Mouse (Mus musculus): Measurements from ENCODE around the gene Fam163a. TPM values are rescaled to one million over a fixed set of nuclear protein-coding genes. Genes with fewer than 3 reads are reported as not detected.

Gene Fam163a
- polyA plus RNA-seq, 1 experiment from 2014 or later: 5.7 TPM

GRCm38 (mm10) chr1:156084603-156085002, 120.2 kb downstream of the Fam163a start:
- ATAC-seq: no peak
- H3K9me3 ChIP-seq (replicated peaks; ENCODE audit: control insufficient read depth, low read length, poor library complexity, severe bottlenecking): no peaks in the 10 kb centered on the region
- no peaks in the 10 kb centered on the region for H3K4me1 ChIP-seq (ENCODE audit: control insufficient read depth, insufficient read depth, low read length)
- no peaks in the 10 kb centered on the region for H3K27me3 ChIP-seq (ENCODE audit: control insufficient read depth, insufficient read depth, low read depth, low read length)
- no peaks in the 10 kb centered on the region for H3K36me3 ChIP-seq (ENCODE audit: control insufficient read depth, insufficient read depth, low read length)
- H3K27ac ChIP-seq (ENCODE audit: low read length): no peak overlapping the region
- H3K4me3 ChIP-seq (ENCODE audit: low read depth, low read length): no peak overlapping the region
- 70% methylated on average over 3 of the region's 3 CpGs for WGBS
- H3K4me2 ChIP-seq (ENCODE audit: low read length): no peak overlapping the region
- H3K9ac ChIP-seq (ENCODE audit: low read depth, low read length): no peak overlapping the region

- Histone ChIP-seq H3K4me1 (ENCODE audit: control insufficient read depth, insufficient read depth, low read length) (no peaks in the 10 kb centered on the region), H3K4me2 (ENCODE audit: low read length) (no peak overlapping the region), H3K9me3 (replicated peaks; ENCODE audit: control insufficient read depth, low read length, poor library complexity, severe bottlenecking) (no peaks in the 10 kb centered on the region), H3K36me3 (ENCODE audit: control insufficient read depth, insufficient read depth, low read length) (no peaks in the 10 kb centered on the region), H3K27ac (ENCODE audit: low read length) (no peak overlapping the region), H3K27me3 (ENCODE audit: control insufficient read depth, insufficient read depth, low read depth, low read length) (no peaks in the 10 kb centered on the region), H3K4me3 (ENCODE audit: low read depth, low read length) (no peak overlapping the region), H3K9ac (ENCODE audit: low read depth, low read length) (no peak overlapping the region)
- 70% methylated on average over 3 of the region's 3 CpGs for WGBS
- no peak for ATAC-seq
Observed at GRCm38 (mm10) chr1:156077655-156078054, 127.2 kb downstream of the Fam163a start.

GRCm38 (mm10) chr1:156076474-156076873, 128.4 kb downstream of the Fam163a start:
- no peak overlapping the region for H3K27ac ChIP-seq (ENCODE audit: low read length)
- no peaks in the 10 kb centered on the region for H3K9me3 ChIP-seq (replicated peaks; ENCODE audit: control insufficient read depth, low read length, poor library complexity, severe bottlenecking)
- H3K4me2 ChIP-seq (ENCODE audit: low read length): no peak overlapping the region
- H3K36me3 ChIP-seq (ENCODE audit: control insufficient read depth, insufficient read depth, low read length): no peaks in the 10 kb centered on the region
- ATAC-seq: no peak
- H3K9ac ChIP-seq (ENCODE audit: low read depth, low read length): no peak overlapping the region
- H3K4me3 ChIP-seq (ENCODE audit: low read depth, low read length): no peak overlapping the region
- WGBS: 61% methylated on average over 4 of the region's 4 CpGs
- no peaks in the 10 kb centered on the region for H3K27me3 ChIP-seq (ENCODE audit: control insufficient read depth, insufficient read depth, low read depth, low read length)
- no peaks in the 10 kb centered on the region for H3K4me1 ChIP-seq (ENCODE audit: control insufficient read depth, insufficient read depth, low read length)

GRCm38 (mm10) chr1:156074575-156074974, 130.3 kb downstream of the Fam163a start:
- Histone ChIP-seq H3K9me3 (replicated peaks; ENCODE audit: control insufficient read depth, low read length, poor library complexity, severe bottlenecking) (no peaks in the 10 kb centered on the region), H3K27me3 (ENCODE audit: control insufficient read depth, insufficient read depth, low read depth, low read length) (no peaks in the 10 kb centered on the region), H3K4me1 (ENCODE audit: control insufficient read depth, insufficient read depth, low read length) (no peaks in the 10 kb centered on the region), H3K36me3 (ENCODE audit: control insufficient read depth, insufficient read depth, low read length) (no peaks in the 10 kb centered on the region), H3K4me2 (ENCODE audit: low read length) (no peak overlapping the region), H3K4me3 (ENCODE audit: low read depth, low read length) (no peak overlapping the region), H3K9ac (ENCODE audit: low read depth, low read length) (no peak overlapping the region), H3K27ac (ENCODE audit: low read length) (no peak overlapping the region)
- ATAC-seq: no peak
- WGBS: 72% methylated on average over 8 of the region's 8 CpGs

- no peak for ATAC-seq
- no peak overlapping the region for H3K4me3 ChIP-seq (ENCODE audit: low read depth, low read length)
- no peaks in the 10 kb centered on the region for H3K36me3 ChIP-seq (ENCODE audit: control insufficient read depth, insufficient read depth, low read length)
- H3K27ac ChIP-seq (ENCODE audit: low read length): no peak overlapping the region
- no peaks in the 10 kb centered on the region for H3K27me3 ChIP-seq (ENCODE audit: control insufficient read depth, insufficient read depth, low read depth, low read length)
- no peak overlapping the region for H3K9ac ChIP-seq (ENCODE audit: low read depth, low read length)
- H3K9me3 ChIP-seq (replicated peaks; ENCODE audit: control insufficient read depth, low read length, poor library complexity, severe bottlenecking): no peaks in the 10 kb centered on the region
- 65% methylated on average over 15 of the region's 15 CpGs for WGBS
- H3K4me2 ChIP-seq (ENCODE audit: low read length): no peak overlapping the region
- H3K4me1 ChIP-seq (ENCODE audit: control insufficient read depth, insufficient read depth, low read length): no peaks in the 10 kb centered on the region
Observed at GRCm38 (mm10) chr1:156073169-156073821, 131.5 kb downstream of the Fam163a start.

- Histone ChIP-seq H3K27ac (ENCODE audit: low read length) (no peak overlapping the region), H3K4me2 (ENCODE audit: low read length) (no peak overlapping the region), H3K9ac (ENCODE audit: low read depth, low read length) (no peak overlapping the region), H3K27me3 (ENCODE audit: control insufficient read depth, insufficient read depth, low read depth, low read length) (no peaks in the 10 kb centered on the region), H3K9me3 (replicated peaks; ENCODE audit: control insufficient read depth, low read length, poor library complexity, severe bottlenecking) (no peaks in the 10 kb centered on the region), H3K4me3 (ENCODE audit: low read depth, low read length) (no peak overlapping the region), H3K36me3 (ENCODE audit: control insufficient read depth, insufficient read depth, low read length) (peaks cover 6% of the 10 kb centered on the region), H3K4me1 (ENCODE audit: control insufficient read depth, insufficient read depth, low read length) (no peaks in the 10 kb centered on the region)
- ATAC-seq: no peak
- WGBS: 89% methylated on average over 14 of the region's 14 CpGs
Observed at GRCm38 (mm10) chr1:156070106-156070505, 134.7 kb downstream of the Fam163a start.

- H3K27me3 ChIP-seq (ENCODE audit: control insufficient read depth, insufficient read depth, low read depth, low read length): no peaks in the 10 kb centered on the region
- H3K9ac ChIP-seq (ENCODE audit: low read depth, low read length): no peak overlapping the region
- H3K4me2 ChIP-seq (ENCODE audit: low read length): no peak overlapping the region
- H3K4me3 ChIP-seq (ENCODE audit: low read depth, low read length): no peak overlapping the region
- no peaks in the 10 kb centered on the region for H3K4me1 ChIP-seq (ENCODE audit: control insufficient read depth, insufficient read depth, low read length)
- no peak overlapping the region for H3K27ac ChIP-seq (ENCODE audit: low read length)
- H3K9me3 ChIP-seq (replicated peaks; ENCODE audit: control insufficient read depth, low read length, poor library complexity, severe bottlenecking): no peaks in the 10 kb centered on the region
- H3K36me3 ChIP-seq (ENCODE audit: control insufficient read depth, insufficient read depth, low read length): peaks cover 15% of the 10 kb centered on the region
- WGBS: 67% methylated on average over 3 of the region's 3 CpGs
- no peak for ATAC-seq
Observed at GRCm38 (mm10) chr1:156066133-156066532, 138.7 kb downstream of the Fam163a start.

- Histone ChIP-seq H3K9me3 (replicated peaks; ENCODE audit: control insufficient read depth, low read length, poor library complexity, severe bottlenecking) (no peaks in the 10 kb centered on the region), H3K27me3 (ENCODE audit: control insufficient read depth, insufficient read depth, low read depth, low read length) (no peaks in the 10 kb centered on the region), H3K4me2 (ENCODE audit: low read length) (no peak overlapping the region), H3K9ac (ENCODE audit: low read depth, low read length) (no peak overlapping the region), H3K36me3 (ENCODE audit: control insufficient read depth, insufficient read depth, low read length) (peaks cover 15% of the 10 kb centered on the region), H3K4me1 (ENCODE audit: control insufficient read depth, insufficient read depth, low read length) (no peaks in the 10 kb centered on the region), H3K4me3 (ENCODE audit: low read depth, low read length) (no peak overlapping the region), H3K27ac (ENCODE audit: low read length) (no peak overlapping the region)
- WGBS: 95% methylated on average over 4 of the region's 4 CpGs
- no peak for ATAC-seq
Observed at GRCm38 (mm10) chr1:156062193-156062592, 142.6 kb downstream of the Fam163a start.

- Histone ChIP-seq H3K9me3 (replicated peaks; ENCODE audit: control insufficient read depth, low read length, poor library complexity, severe bottlenecking) (no peaks in the 10 kb centered on the region), H3K27me3 (ENCODE audit: control insufficient read depth, insufficient read depth, low read depth, low read length) (no peaks in the 10 kb centered on the region), H3K4me1 (ENCODE audit: control insufficient read depth, insufficient read depth, low read length) (no peaks in the 10 kb centered on the region), H3K4me3 (ENCODE audit: low read depth, low read length) (no peak overlapping the region), H3K36me3 (ENCODE audit: control insufficient read depth, insufficient read depth, low read length) (peaks cover 3% of the 10 kb centered on the region), H3K4me2 (ENCODE audit: low read length) (no peak overlapping the region), H3K9ac (ENCODE audit: low read depth, low read length) (no peak overlapping the region), H3K27ac (ENCODE audit: low read length) (no peak overlapping the region)
- WGBS: 89% methylated on average over 2 of the region's 2 CpGs
- no peak for ATAC-seq
Observed at GRCm38 (mm10) chr1:156058207-156058606, 146.6 kb downstream of the Fam163a start.

Measured in midbrain, embryonic 16.5 days (tissue).